Mouse (Mus musculus): Measurements from ENCODE around the gene Pitpnm2.

The Pitpnm2 gene

GRCm38 (mm10) chr5:124138066-124138465 is 111.5 kb downstream of the Pitpnm2 start:
- DNase-seq (ENCODE audit: low spot score), result no peak

DNA sequence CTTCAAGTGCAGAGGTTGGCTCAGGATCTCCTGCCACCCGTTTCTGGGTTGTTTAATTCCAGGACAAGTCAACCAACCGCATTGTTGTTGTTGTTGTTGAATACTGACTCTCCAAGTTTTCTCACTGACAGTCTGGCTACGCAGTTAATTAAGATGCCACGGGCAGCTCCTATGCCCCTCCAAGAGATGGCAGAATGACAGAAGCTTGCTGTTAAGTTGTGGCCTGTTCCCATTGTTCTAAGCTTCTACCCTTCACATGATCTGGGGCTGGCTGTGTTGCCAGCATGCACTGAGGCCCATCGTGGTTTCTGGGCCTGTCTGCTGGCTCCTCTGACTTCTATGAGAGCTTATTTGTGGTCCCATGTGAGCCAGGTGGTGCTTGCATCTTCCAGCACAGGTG is 115.3 kb downstream of the Pitpnm2 start:
- no peak for DNase-seq (ENCODE audit: low spot score)

DNA sequence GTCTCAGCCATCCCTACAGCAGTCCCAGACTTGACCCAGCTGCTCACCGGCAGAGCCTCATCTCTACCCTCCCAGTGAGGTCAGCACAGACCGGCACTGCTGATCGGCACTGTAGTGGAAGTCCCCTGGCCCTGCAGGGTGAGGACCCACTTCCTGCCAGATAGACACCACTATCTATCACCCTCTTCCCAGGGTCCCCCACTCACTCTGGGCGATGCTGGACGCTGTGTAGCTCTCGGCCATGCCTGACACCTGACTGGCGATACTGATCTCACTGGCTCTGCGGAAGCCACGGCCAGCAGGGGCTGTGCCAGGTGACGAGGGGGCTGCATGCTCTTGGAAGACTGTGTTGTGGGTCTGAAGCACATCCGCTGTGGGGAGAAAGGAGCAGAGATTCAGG is 124.5 kb downstream of the Pitpnm2 start:
- no peak for DNase-seq (ENCODE audit: low spot score)

GRCm38 (mm10) chr5:124122357-124122756 is 127.2 kb downstream of the Pitpnm2 start:
- DNase-seq (ENCODE audit: low spot score), result no peak

DNA sequence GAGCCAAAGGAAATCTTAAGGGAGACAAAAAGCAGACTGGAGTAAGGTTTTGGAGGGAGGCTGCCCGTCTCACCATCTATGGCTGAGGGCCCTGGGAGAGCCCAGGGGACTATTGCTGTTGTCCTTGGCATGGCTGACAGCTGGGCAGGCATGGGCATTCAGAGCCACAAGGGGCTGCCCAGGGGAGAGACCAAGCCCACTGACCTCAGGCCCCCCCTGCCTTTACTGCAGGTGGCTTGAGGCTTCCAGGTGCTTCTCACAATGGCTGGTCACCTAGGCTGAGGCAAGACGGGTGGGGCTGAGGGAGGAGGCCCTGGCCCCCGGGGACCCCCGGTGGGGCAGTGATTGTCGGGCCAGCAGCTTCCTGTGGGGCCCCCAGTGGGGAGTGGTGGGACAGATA is 130.4 kb downstream of the Pitpnm2 start:
- no peak for DNase-seq (ENCODE audit: low spot score)

DNA sequence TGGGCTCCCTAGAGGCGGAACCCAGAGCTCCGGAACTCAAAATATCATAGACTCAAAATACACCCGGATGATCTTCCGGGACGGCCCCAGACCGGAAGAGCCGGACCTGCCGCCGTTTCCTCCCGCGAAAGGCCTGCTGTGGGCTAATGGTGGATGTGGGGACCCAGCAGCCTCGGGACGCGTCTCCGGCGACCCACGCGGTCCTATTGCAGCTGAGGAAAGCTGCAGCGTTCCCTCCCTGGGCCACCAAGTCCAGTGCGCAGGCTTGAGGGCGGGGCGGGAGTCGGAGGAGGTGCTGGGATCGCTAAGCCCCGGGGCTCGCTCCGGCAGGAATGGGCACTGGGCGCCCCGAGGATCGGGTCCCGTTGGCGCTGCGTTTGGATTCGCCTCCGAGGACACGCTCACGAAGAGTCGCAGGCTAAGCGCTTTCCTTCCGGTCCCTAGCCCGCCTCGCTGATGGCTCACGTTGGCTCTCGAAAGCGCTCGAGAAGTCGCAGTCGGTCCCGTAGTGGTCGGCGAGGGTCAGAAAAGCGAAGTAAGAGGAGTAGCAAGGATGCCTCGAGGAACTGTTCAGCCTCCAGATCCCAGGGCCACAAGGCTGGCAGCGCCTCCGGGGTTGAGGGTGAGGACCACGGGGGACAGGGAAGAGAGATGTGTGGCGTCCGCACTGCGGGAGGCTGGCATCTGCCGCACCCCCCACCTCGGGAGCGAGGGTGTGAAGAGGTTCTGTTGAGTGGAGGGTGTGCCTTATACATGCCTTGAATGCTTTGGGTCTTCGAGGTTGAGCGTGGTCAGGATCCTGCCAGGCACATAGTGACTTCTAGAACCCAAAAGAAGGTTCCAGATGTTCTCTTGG is 133.3 kb downstream of the Pitpnm2 start, which contains the start of gene Arl6ip4:
Gene Arl6ip4, plus strand, starts transcription at position 100 of the 856 bp plus-strand sequence.
- DNase-seq (ENCODE audit: low spot score), result peak; percentile 69

GRCm38 (mm10) chr5:124115531-124115930 is 134.0 kb downstream of the Pitpnm2 start:
- DNase-seq (ENCODE audit: low spot score), result no peak

DNA sequence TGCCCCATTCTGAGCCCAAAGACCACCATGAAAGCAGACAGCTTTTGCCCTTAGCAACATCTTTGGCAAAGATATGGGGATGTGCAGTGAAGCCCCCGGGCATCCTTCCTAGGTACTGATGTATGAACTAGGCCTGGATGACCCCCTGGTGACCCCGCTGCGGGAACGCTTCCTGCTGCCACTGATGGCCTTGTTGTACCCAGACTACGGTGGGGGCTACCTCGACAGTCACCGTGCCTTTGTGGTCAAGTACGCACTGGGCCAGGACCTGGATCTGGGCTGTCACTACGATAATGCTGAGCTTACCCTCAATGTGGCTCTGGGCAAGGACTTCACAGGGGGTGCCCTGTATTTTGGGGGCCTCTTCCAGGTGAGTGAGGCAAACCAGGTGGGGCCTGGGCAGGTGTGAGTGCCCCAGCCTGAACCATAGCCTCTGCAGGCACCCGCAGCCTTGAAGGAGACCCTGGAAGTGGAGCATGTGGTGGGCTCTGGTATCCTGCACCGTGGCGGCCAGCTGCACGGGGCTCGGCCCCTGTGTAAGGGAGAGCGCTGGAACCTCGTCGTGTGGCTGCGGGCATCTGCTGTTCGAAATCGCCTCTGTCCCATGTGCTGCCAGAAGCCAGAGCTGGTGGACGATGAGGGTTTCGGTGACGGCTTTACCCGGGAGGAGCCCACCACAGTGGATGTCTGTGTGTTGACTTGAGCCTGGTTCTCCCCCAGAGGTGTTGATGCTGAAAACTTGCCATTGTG is 135.1 kb downstream of the Pitpnm2 start:
- no peak for DNase-seq (ENCODE audit: low spot score)

GRCm38 (mm10) chr5:124113030-124113429 is 136.5 kb downstream of the Pitpnm2 start:
- peak; percentile 50 for DNase-seq (ENCODE audit: low spot score)

GRCm38 (mm10) chr5:124112531-124112930 is 137.0 kb downstream of the Pitpnm2 start:
- DNase-seq (ENCODE audit: low spot score), result no peak

DNA sequence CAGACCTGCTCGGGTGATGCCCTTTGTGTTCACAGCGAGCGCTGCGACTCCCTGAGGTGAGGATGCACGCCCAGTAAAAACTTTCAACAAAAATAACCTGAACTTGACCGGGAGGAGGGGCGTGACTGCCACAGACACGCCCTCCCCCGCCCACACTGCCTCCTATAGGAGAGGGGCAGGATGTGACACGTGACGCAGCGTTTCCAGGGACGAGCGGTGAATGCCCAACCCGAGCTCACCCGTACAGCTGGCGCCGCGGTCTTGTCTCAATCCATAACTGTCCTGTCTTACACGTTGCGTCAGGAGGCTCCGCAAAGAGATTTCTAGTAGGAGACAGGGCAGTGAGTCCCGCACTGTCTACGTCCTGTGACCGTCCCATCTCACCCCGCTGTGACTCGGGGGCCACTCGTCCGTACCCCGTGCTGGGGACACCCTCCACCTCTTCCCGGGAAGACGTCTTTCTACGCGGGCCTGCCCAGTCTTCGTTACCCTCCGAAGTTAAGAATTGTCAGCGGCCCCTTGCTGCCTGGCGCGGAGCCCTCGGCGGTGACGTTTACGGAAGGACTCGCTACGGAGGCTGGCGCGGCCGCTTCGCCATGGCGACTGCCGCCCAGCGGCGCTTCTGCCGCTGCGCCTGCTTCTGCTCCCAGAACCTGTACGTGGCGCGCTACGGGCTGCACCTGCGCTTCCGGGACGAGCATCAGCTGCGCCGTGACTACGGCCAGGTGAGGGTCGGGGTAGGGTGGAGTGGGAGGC is 137.6 kb downstream of the Pitpnm2 start, which contains the start of gene Ogfod2:
Gene Ogfod2, plus strand, starts transcription at position 556 of the 756 bp plus-strand sequence.
- peak; percentile 94 for DNase-seq (ENCODE audit: low spot score)

GRCm38 (mm10) chr5:124111077-124111741 is 138.4 kb downstream of the Pitpnm2 start:
- peak; percentile 54 for DNase-seq (ENCODE audit: low spot score)

DNA sequence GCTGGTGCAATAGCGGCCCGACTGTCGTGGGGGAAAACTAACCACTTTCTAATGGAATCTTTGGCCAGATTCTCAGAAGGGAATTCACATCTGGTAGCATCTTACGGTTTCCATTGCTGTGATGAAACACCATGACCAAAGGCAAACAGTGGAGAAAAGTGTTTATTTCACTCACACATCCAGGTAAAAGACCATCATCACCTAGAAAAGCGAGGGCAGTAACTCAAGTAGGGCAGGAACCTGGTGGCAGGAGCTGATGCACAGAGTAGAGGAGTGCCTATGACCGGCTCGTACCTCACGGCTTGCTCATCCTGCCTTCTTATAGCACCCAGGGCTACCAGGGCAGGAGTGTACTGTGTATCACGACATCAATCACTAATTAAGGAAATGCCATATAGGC is 146.0 kb downstream of the Pitpnm2 start:
- DNase-seq (ENCODE audit: low spot score), result no peak

DNA sequence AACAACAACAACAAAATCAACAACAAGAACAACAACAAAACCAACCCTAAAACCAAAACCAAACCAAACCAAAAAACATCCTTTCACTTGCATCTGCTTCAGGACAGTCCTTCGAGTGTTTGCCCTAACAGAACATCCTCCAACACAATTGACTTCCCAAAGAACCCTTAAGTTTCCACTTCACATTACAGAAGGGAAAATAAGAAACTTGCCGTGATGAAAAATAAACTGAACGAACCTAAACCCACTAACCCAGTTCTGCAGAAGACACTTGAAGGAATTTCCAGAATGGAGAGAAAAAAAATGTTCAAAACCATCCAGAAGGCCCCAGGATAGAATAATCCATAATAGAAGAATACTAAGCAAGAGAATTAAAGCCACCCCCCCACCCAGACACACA is 146.5 kb downstream of the Pitpnm2 start:
- no peak for DNase-seq (ENCODE audit: low spot score)

- no peak for DNase-seq (ENCODE audit: low spot score)
Observed at GRCm38 (mm10) chr5:124102326-124102725, 147.2 kb downstream of the Pitpnm2 start.

DNA sequence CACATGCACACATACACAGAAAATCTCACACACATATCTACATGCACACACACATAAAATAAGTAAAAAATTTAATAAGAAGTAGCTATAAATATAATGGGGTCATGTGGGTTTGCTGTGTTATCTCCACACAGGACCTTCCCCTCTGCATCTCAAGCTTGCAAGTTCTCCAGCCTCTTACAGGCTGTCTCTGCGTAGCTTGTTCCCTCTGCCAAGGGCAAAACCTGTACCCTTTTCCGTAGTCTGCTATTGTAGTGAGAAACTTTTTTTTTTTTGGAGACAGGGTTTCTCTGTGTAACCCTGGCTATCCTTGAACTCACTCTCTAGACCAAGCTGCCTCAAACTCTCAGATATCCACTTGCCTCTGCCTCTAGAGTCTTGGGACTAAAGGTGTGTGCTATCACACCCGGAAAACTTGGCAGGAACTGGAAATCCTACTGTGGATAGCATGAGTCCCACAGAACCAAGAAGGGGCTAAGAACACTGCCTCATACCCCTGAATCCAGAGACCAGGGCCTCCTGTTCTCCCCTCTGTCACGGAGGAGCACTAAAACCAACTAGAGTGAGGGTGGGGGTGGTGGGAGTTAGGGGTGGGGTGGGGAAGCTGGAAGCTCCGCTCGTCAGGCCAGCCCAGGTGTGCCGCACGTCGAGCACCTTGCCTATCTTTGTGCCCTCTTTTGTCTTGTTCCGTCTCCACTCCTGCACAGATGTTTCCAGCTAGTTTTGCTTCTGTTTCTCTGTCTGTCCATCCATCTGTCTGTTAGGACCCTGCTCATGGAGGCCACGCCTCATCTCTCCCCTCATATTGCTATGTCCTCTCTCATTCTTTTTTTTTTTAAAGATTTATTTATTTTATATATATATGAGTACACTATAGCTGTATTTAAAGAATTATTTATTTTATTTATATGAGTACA is 149.2 kb downstream of the Pitpnm2 start:
- no peak for DNase-seq (ENCODE audit: low spot score)

DNA sequence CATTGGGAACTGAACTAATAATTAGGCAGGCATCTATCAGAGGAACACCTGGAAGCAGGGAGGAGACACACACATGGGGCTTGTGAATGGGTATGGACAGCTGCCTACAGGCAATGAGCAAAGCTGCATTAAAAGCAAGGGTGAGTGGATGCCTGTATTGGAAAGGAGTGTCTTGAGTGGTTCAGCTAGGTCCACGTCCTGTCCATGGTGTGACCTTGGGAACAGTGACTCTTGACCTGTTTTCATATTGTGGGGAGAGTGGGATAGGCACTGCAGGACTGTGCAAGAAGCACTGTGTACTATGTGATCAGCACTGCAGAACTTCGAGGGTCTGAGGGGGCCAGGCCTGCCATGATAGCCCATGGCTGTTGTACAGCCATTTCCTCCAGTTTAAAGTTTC is 150.6 kb downstream of the Pitpnm2 start:
- no peak for DNase-seq (ENCODE audit: low spot score)

GRCm38 (mm10) chr5:124095596-124096232 is 153.8 kb downstream of the Pitpnm2 start, which contains the start of gene Abcb9:
Gene Abcb9, minus strand, starts transcription at chr5:124095798.
- DNase-seq (ENCODE audit: low spot score), result peak; percentile 99

- DNase-seq (ENCODE audit: low spot score), result peak; percentile 55
Observed at GRCm38 (mm10) chr5:124095077-124095581, 154.4 kb downstream of the Pitpnm2 start.
